Mouse (Mus musculus) kidney, adult 11 months (tissue): ENCODE results near the gene Anxa4.
A peak's percentile ranks its signal among the peaks of the same experiment; 100 is the strongest.

Experiments used
- DNase-seq: peaks from one replicate; pipeline ENCODE4 v3.0.0; 2022

The Anxa4 gene

DNA sequence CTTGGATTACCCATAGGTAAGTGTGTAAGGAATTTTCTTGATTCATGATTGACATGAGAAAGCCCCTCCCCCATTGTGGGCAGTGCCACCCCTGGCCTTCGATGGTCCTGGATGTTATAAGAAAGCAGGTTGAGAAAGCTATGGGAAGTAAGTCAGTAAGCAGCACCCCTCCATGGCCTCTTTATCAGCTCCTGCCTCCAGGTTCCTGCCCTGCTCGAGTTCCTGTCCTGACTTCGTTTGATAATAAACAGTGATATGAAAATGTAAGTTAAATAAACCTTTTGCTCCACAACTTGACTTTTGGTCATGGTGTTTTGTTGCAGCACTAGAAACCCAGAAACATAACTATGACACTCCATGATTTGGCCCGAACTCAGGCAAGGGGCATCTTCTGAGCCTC, 43.6 kb downstream of the Anxa4 start:
- no peak for DNase-seq

DNA sequence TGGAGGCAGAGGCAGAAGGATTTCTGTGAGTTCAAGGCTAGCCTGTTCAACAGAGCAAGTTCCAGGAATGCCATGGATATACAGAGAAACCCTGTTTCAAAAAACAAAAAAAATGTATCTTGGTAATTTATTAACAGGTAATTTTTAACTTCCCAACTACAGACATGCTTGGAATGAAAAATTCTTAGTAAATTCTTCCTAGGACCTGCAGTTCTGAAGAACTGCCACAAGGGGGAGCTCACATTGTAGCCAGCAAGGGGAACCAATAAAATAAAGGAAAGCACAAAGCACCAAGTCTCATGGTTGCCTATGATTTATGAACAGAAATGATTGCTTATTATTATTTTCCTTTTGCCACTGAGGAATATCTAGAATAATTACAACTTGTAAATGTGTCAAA, 46.2 kb downstream of the Anxa4 start:
- no peak for DNase-seq

DNA sequence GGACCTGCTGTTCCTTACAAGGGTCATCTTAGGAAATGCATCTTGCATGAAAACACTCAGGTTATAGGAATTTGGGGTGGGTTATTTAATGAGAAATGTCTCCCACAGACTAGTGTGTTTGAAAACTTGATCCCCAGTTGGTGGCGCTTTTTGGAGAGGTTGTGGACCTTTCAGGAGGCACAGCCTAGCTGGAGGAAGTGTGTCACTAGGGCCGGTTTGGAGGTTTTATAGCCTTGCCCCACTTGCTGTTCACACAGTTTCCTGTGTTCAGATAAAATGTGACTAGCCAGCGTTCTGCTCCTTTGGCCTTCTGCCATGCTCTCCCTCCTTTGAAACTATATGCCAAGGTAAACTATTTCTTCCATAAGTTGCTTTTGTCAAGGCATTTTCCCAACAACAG, 52.7 kb downstream of the Anxa4 start:
- DNase-seq: no peak

DNA sequence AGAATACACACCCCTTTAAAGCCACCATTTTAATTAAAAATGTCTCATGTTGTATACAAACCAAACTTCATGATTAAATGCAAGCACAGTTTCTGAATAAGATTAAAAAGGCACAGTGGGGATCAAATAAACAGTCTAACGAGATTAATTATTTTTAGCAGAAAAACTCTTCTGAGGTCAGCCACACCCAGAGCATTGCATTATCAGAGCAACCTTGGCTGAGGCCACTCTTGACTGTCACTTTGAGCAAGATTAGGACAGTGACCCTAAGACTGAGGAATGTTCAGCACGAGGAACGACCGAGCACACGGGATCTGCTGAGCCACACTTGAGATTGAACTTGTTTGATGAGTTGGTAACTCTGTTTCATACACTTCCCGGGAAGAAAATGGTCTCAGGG, 56.6 kb downstream of the Anxa4 start:
- DNase-seq: no peak

DNA sequence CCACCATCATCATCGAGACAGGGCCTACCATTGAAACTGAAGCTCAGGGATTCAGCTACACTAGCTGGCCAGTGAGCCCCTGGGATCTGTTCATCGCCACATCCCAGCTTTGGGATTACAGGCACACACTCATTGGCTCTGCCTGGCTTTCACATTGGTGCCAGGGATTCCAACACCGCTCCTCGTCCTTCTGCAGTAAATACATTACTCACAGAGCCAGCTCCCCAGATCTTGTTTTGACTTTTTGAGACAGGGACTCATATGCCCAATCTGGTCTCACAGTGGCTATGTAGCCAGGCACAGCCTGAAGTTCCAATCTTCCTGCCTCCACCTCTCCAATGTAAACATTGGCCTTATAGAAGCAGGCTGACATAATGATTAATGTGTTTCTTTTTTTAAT, 57.1 kb downstream of the Anxa4 start:
- DNase-seq: no peak

DNA sequence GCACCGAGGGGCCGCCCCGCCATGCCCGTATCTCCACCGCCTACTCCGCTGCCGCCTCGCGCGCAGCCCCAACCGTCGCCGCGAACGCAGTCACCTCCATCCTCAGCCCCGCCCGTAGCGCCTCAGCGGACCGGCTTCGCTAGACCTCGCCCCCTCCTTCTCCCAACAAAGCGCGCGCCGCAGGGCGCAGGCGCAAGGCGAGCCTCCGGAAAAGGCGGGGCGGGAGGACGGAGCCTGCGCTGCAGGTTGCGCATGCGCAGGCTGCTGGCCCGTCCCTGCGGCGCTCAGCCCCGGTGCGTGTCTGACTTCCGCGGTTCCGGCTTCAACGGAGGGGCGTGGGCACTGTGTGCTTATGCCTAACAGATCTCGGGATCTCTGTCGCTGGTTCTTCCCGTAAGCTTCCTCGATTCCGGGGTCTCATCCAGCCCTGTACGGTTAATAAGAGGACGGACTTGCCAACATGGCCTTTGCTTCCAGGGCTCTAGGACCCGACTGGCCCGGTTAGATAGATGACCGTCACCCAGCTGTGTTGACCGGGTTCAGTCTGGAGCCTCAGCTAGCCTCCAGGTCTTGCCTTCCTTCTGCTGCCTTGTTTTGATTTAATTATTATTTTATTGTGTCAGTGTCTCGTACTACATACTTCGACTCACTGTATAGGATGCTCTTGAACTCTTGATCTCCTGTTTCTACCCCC, 60.1 kb downstream of the Anxa4 start, which contains the start of gene Gmcl1:
Gene Gmcl1, minus strand, starts transcription at position 201 of the 694 bp plus-strand sequence.
- peak; percentile 89 for DNase-seq

DNA sequence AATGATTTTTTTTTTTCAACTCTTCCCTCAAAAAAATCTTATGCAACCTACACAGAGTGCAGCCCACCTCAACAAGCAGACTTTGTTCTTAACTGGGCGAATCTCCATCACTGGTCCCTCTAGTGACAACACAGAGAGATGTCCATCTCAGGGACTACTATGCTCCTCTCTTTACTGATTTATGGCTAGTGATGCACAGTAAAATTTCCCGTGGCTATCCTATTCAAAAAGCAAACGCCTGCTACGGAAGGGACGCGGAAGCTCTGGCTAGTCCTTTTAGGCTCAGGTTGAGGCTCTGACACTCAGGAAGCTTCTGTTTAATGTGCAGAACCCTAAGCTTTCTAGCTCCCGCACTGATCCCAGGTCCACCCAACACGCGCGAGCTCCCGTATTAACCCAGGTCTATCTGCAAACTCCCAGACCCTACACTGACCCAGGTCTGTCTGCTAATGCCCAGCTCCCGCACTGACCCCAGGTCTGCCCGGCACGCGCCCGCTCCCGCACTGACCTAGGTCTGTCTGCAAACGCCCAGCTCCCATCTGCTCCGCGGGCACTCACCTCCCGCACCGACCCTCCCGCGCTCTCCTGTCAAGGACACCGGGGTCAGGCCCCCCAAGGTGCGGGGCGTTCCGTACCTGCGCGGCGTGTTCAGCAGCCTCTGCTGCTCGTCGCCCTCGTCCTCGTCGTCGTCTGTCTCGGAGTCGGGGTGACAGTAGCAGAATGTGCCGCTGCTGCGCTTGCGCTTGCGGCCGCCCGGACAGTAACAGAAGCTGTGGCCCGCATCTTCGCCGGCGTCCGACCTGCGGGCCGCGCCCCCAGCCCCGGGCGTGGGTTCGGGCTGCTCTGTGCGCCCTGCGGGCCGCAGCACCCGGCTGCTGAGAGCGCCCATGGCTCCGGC, 60.9 kb downstream of the Anxa4 start:
- no peak for DNase-seq

DNA sequence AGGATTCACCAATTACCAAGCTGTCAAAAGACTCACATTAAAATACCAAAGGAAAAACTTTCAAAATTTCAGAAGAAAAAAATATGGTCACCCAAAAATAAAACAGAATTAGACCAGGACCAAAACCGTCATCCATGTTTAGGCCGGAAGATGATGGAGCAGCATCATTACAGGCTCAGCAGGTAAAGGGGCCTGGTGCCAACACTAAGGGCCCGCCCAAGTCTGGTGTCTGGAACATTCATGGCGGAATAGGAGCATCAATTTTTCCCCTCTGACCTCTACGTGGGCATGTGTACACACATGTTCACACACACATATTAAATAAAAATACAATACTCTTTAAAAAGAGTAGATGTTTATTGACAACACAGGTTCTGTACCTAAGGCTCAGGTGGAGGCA, 64.7 kb downstream of the Anxa4 start:
- DNase-seq: no peak

DNA sequence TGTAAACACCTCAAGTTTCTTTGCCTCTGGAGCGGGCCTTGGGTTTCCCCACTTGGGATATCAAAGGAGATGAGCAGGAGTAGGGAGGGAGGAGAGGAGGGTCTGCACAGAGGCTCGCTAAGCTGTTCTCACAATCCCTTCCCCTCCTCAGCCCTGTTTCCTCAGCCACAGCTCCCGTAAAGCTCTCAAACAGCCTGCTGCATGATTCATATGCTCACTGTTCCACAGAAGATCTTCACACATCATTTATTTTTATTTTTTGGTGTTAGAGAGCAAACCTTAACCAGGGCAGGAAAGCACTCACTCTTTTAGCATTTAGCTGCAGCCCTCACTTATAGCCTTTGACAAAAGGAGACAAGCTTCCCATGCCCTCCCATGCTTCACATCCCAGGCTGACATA, 71.4 kb downstream of the Anxa4 start:
- DNase-seq: no peak

DNA sequence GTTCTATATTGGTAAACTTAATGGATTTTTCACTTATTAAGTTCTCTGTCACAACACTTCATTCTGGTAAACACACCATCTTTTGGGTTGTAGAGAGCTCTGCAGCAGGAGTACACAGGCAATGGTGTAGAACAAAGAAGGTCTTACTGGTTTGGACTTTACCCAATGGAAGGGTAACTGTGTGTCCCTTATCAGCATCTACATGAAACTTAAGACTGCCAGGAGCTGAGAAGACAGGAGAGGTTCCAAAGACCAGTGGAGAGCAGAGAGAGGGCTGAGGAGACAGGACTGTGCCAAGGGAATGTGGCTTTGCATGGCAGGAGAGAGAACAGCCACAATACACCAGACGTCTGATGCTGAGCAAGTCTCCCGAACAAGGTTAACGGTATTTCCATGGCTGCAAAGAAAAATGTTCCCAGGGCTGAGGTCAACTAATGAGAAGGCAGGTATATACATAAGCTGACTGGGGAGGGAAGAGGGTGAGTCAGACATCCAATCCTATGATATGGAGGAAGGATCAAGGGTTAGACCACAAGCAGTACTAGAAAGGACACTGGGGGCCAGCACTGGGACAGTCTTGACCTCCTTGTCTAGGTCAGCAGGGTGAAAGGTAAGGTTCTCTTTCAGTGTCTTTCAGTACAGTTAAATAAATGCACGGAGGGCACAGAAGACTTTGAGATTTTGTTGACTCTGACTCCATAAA, 85.2 kb downstream of the Anxa4 start:
- DNase-seq: no peak

DNA sequence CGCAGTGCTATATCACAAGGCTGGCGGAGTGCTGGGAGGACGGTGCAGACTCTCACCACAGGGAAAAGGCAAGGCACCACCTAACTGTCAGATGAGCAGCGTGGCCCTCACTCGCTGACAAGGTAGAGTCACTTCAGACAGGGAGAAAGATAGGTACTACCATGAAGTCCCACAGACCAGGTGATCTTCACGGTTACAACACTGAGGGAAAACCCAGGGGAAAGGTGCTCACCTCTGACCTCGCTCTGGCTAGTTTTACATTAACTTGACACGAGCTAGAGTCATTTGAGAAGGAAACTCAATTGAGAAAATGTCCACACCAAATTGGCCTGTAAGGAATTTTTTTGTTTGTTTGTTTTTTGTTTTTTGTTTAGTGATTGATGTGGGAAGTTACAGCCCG, 90.8 kb downstream of the Anxa4 start:
- DNase-seq: no peak

DNA sequence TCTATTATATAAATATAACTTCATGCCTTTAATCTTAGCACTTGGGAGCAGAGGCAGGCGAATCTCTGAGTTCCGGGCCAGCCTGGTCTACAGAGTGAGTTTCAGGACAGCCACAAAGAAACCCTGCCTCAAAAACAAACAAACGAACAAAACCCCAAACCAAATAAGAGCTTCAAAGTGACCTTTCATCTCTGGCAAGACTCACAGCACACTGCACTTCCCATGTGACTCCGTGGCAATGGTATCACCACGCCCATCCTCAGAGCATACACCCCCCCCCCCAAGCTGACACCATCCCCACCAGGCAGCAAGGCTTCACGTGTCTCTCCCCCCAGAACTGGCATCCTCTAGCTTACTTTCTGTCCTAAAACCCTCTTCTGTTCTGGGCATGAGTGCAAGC, 95.5 kb downstream of the Anxa4 start:
- no peak for DNase-seq

DNA sequence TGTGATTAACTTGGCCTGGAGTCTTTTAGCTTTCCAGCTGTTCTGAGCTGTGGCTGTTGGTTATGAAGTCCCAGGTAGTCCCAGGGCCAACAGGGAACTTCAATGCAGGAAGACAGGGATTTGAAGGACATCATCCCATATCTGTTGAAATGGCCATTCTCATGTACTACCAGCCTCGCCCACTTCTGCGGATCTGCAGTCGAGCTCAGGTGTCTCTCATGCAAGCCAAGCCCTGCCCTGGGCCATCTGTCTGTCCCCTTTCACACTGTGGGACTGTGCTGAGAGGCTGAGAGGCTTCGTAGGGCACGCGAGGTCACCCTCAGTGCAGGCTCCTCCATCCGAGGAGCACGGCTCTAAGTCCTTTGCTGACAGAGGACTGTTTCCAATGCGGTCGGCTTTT, 97.2 kb downstream of the Anxa4 start:
- no peak for DNase-seq

DNA sequence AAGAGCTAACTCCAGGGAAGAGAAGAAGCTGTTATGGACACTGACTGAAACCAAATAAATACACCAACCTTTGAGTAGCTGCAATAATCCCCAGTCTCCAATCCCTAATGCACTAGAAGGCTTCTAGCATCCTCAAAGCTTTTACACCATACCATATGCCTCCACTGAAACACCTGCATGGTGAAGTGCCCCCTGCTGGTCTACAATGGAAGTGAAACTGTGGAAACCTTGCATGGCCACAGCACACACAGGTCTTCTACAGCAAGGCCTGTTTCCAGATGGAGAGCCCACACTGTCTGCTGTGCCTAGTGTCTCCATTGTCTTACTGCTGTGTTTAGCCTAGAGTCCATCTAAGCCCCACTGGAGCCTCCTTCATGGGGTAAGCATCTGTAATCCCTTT, 98.9 kb downstream of the Anxa4 start:
- peak; percentile 41 for DNase-seq

DNA sequence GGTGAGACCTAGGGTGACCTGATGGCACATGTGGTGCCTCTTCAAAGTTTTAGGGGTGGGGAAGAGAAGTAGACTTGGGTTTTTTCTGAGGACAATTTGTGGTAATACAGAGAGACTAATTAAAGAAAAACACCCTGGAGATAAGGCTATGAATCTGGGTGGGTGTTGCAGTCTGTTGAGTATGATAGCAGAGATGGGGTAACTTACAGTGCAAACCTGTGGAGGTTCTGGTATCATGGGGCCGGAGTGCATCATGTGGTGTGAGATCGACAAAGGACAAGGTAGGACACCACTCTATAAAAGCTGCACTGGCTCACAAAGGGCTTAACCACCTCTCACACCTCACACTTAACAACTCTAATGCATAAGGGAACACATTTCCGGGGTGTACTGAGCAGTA, 103.7 kb downstream of the Anxa4 start:
- DNase-seq: no peak

DNA sequence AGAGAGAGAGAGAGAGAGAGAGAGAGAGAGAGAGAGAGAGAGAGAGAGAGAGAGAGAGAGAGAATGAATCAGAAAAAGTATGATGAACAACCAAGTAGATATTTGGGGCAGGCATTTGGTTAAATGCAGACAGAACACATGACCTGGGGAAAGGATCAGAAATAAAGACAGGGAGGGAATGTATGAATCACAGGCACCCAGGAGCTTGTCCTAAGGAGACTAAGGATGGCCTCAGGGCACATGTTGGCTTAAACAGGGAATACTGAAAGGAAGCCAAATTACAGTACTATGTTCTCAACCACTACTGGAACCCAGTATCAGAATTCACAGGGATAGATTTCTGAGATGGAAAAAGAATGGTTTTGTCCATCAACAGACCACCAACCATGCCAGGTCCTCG, 106.4 kb downstream of the Anxa4 start:
- no peak for DNase-seq
